Mouse (Mus musculus): ENCODE measurements around the gene Cpa4.

The Cpa4 gene

GRCm38 (mm10) chr6:30591851-30592404 is 23.8 kb downstream of the Cpa4 start:
- no peak for DNase-seq (ENCODE audit: low spot score in 2 of 2)

- DNase-seq (ENCODE audit: low spot score in 2 of 2): no peak
These were observed 24.3 kb downstream of the Cpa4 start for GRCm38 (mm10) chr6:30592417-30592974.

DNA sequence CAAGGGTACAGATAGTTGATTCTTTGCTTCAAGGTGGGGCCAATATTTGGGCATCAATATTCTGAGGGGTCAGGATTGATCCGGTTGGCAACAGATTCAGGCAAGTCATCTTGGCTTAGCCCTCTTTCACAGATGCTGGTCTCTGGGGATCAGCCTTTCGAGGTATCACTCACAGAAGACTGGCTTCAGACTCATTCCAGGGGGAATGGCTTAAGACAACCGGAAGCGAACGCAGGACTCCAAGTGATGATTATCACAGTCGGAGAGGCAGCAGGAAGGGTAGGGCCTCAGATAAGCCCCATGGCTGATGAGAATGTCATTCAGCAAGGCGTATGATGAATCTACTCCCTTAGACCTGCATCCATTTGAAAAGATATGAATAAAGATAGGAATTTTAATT is 26.2 kb downstream of the Cpa4 start:
- no peak for DNase-seq (ENCODE audit: low spot score in 2 of 2)

DNA sequence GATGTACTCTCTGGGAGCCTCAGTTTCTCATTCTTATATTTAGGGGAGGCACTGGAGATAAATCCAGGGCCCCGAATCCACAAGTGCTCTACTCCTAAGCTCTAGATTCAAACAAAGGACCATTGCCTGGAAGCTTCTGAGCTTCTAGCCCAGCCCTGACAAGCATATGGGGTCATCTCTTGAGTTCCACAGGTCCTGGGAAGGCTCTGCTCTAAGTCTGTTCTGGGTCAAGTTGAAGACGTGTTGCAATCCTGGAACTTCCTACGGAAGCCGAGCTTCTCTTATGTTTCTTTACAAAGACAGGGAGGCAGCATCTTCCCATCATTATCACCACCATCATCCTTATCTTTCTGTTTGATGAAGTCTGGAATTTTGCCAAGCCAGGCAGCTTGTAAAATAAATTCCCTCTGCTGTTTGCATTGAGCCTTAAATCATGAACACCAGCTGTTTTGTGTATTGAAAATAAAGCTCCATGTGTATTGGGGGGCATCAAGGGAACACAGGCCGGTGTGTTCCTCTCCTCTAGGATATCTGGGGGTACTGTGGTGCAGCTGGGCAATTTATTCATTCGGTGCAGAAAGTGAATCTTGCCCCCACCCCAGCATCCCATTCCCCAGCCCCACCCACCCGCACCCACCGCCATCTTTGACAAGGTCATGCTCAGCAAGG is 28.2 kb downstream of the Cpa4 start:
- no peak for DNase-seq (ENCODE audit: low spot score in 2 of 2)

GRCm38 (mm10) chr6:30600033-30600432 is 31.9 kb downstream of the Cpa4 start:
- no peak for DNase-seq (ENCODE audit: low spot score in 2 of 2)

GRCm38 (mm10) chr6:30600995-30601394 is 32.8 kb downstream of the Cpa4 start:
- no peak for DNase-seq (ENCODE audit: low spot score in 2 of 2)

DNA sequence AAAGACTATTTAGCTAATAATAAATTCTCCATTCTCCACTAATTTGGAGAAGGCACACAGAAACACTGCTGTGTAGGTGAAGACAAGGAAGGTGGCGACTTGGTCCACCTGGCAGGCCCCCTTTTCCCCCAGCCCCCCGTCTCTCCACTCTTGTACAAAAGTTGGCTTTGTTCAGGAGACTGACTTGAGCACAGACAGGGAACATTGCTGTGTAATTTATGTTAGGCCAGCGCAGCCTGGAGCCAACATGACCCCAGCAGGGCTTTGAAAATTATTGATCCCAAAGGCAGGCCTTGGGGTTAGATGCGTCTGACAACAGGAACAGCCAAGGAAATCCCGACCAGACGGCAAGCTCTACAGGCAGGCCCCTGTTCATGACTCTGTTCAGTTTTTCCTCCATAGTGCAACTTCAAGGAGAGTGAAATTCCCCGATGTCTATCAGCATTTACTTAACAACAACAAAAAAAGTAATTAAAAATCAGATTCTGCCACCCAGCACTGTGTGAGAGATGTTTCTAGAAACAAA is 36.2 kb downstream of the Cpa4 start:
- no peak for DNase-seq (ENCODE audit: low spot score in 2 of 2)

DNA sequence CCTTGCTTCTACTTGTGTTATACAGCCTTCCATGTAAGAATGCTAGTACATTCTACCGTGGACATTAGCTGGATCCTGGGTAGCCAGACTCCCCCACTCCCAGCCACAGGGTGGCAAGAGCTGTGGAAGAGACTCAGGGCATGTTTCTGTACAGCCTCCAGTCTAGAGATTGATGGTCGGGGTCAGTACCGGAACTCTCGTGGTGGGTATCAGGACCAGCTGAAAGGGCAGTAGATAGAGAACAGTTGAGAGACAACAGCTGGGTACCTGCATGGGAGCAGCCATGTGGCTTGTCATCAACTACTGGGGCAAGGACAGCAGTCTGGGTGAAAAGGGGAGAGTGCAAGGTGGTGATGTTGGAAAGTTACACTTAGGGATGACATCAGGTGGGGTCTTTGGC is 36.9 kb downstream of the Cpa4 start:
- DNase-seq (ENCODE audit: low spot score in 2 of 2): no peak

DNA sequence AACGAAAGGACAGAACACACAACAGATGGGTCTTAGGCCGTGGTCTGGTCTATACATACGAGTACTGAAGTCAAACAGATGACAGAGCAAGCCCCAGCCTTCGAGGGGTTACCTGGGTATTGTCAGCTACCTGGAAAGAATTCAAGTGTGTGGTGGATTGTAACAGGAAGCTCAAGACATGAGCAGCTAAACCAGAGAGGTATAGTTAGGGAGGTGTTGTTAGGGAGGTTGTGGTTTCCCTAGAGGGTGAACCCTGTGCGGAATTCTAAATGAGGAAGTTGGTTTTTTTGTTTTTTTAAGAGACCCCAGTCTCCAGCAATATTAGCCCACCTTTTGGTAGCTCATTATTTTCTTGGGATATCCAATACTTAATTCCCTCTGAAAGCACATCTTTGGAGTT is 37.5 kb downstream of the Cpa4 start:
- no peak for DNase-seq (ENCODE audit: low spot score in 2 of 2)

GRCm38 (mm10) chr6:30610710-30611109 is 42.5 kb downstream of the Cpa4 start, which contains the start of gene Cpa5:
Cpa5 (plus strand) TSS chr6:30611010.
- DNase-seq (ENCODE audit: low spot score in 2 of 2): no peak

GRCm38 (mm10) chr6:30611212-30611611 is 43.0 kb downstream of the Cpa4 start:
- no peak for DNase-seq (ENCODE audit: low spot score in 2 of 2)

- DNase-seq (ENCODE audit: low spot score in 2 of 2): no peak
These were observed 46.1 kb downstream of the Cpa4 start for GRCm38 (mm10) chr6:30614251-30614650.

DNA sequence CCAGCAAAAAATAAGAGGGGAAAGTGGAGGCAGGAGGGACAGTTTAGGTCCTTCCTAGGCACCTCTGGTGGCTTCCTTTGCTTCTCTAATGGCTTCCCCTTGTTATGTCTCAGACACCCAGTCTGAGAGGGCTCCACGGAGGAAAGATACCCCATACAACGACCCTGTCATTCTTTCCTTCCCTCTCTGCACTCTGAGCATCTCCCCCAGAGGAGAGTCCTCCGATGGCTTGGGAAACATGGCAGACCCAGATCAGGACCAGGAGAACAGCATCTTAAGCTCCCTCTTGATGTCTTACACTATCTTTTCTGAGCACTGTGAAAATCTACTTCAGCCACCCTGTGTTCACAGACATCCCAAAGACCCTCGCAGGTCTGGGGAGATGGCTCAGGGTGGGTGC is 47.6 kb downstream of the Cpa4 start:
- DNase-seq (ENCODE audit: low spot score in 2 of 2): no peak

DNA sequence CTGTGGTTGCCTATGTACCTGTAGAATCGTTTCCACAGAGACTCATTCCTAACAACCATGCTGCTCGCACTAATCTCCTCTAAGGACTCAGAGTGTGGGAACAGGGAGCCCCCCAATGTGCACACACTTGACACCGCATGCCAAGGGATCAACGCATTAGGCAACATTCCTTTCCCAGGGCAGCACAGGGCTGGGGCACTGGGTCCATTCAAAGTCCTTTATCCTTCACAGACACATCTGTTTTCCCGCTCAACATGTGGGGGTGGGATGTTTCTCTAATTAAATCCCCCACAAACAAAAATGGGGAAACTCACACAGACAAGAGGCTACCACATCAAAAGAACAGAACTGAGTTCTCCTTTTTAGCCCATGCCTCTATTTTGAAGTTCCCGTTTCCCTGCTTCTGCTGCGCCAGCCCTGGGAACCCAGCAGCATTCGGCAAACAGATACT is 48.3 kb downstream of the Cpa4 start:
- no peak for DNase-seq (ENCODE audit: low spot score in 2 of 2)

GRCm38 (mm10) chr6:30617020-30617958 is 49.1 kb downstream of the Cpa4 start:
- DNase-seq (ENCODE audit: low spot score in 2 of 2): no peak

DNA sequence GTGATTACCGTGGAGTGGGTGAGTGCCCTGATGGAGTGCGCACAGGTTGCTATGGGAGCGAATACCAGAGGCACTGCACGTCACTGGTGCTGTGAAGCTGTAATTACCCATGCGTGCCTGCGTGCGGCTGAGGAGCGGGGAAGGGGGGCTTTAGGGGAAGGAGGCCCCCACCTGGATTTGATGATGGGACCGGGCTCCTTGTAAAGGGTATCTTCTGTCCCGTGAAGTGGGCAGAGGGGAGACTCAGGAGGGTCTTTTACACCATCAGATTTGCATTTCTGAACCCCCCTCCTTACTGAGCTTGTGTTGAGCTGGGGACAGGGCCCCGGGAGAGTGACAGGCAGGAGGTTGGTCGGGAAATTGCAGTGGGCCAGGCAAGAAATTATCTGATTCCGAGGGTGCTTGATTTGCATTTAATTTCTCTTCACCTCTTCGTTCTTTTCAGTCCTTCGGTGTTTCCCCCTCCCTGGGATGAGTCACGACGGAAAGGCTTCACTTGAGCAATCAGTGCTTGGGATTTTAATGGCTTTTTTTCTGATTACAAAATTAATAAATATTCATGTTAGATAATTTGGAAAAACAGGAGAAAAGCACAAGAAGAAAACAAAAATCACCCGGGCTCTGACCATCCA is 49.9 kb downstream of the Cpa4 start:
- DNase-seq (ENCODE audit: low spot score in 2 of 2): no peak

- DNase-seq (ENCODE audit: low spot score in 2 of 2): no peak
These were observed 50.6 kb downstream of the Cpa4 start for GRCm38 (mm10) chr6:30618735-30619134.

DNA sequence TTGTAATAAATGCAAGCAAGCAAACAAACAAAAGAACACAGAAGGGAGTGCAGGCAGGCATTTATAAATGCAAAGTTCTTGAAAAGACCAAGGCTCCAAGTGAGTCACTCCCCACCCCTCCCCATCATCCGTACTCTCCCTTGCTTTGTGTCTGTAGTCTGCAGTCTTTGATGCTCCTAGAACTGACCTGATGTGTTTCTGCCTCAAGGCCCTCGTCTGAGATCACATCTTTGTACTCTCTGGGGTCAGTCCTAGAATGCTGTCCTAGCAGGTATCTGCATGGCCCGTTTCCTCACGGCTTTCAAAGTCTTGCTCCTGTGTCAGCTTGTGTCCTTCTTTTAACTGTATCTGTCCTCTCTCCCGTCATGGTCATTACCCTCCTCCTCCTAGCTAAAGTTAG is 51.4 kb downstream of the Cpa4 start:
- no peak for DNase-seq (ENCODE audit: low spot score in 2 of 2)

DNA sequence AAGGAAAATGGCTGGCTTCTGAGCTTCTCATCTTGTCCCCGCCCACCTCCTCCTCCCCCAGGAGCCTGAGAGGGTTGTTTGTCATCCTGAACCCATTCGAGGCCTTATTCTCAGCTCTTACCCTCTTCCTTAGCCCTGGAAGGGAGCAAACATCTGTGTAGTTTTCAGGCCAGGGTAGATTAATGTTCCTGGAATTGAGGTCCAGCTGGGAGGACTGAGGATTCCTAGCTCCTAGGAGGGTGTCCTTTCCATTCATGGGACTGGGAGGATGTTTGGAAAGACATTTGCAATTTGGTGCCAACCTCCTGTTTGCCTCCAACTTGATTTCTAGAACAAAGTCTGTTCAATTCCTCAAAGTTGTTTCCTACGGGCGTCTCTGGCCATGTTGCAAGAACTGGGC is 52.4 kb downstream of the Cpa4 start:
- DNase-seq (ENCODE audit: low spot score in 2 of 2): no peak

DNA sequence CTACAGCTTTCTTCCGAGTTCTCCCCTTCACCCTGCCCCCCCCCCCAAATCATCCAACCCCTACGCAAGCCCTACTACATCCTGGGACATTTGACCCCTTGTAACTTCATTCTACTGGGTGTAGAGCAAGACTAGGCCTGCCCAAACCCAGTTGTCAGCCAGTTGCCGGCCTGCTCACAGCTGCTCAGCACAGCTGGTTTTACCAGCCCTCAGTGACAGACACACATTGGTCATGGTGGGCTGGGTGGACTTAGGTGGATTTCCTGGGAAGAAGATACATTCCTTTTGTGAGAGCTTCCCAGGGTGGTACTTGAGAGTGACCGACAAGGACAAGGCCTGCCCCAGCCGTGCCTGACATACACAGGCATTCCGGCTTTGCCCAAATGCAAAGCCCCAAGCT is 52.8 kb downstream of the Cpa4 start:
- DNase-seq (ENCODE audit: low spot score in 2 of 2): no peak

- DNase-seq (ENCODE audit: low spot score in 2 of 2): no peak
These were observed 53.8 kb downstream of the Cpa4 start for GRCm38 (mm10) chr6:30621986-30622389.

DNA sequence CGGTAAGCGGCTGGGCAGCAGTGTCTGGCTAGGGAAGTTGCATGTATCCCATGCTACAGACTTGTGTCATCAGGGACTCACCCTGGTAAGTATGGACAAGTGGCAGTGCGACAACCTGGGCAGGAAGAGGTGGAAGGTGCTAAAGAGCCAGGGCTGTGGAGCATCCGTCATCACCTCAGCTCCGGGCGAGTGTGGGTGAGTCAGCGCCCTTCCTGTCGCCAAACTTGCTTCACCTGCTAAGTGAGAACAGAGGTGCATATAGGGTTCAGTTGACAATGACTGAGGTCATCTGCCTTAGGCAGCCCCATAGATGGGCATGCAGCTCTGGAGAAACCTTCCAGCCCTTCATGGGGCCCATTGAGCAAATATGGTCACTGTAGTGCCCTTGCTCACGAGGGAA is 56.6 kb downstream of the Cpa4 start:
- DNase-seq (ENCODE audit: low spot score in 2 of 2): no peak
